Mouse (Mus musculus): ENCODE results near the gene Gzmf. TPM values are rescaled to one million over a fixed set of nuclear protein-coding genes. Genes with fewer than 3 reads are reported as not detected.
A peak's percentile ranks its signal among the peaks of the same experiment; 100 is the strongest.
"Not testable (repeated sequence)": the region's sequence is repeated elsewhere in the genome, so short reads cannot be mapped to it uniquely, and the experiment has no call there.

The Gzmf gene
- total RNA-seq (2014; rRNA removed) (not detected in 2 replicates), polyA plus RNA-seq (2015; fragmentation: Nextera tagmentation; extraction: Ambion mirVana) (not detected in 2 replicates)

GRCm38 (mm10) chr14:56211317-56211716, at the start of gene Gzmf:
TSS of gene Gzmf (minus strand) at chr14:56211417.
- Histone ChIP-seq H3K4me3 (ENCODE audit: low read length) (no peak within 1 kb of the TSS), H3K4me1 (ENCODE audit: insufficient read depth, low read length) (no peaks in the 10 kb centered on the region), H3K4me2 (ENCODE audit: low read depth, low read length) (no peak within 1 kb of the TSS), H3K27ac (no peak within 1 kb of the TSS), H3K36me3 (ENCODE audit: insufficient read depth, low read length) (no peaks in the 10 kb centered on the region), H3K9me3 (ENCODE audit: low read length) (no peaks in the 10 kb centered on the region), H3K27me3 (ENCODE audit: insufficient read depth, low read length) (no peaks in the 10 kb centered on the region), H3K9ac (replicated peaks; ENCODE audit: low read length) (no peak within 1 kb of the TSS)
- 93% methylated on average over 4 of the region's 4 CpGs for WGBS
- no peak for ATAC-seq
- TF ChIP-seq CTCF (IDR thresholded peaks at IDR 0.05; ENCODE audit: low read depth) = no peak
- DNase-seq (ENCODE audit: low spot score) = no peak

GRCm38 (mm10) chr14:56240409-56240808, 29.2 kb upstream of the Gzmf start:
- no peak for ATAC-seq
- DNase-seq (ENCODE audit: low spot score) = no peak
- Histone ChIP-seq H3K4me3 (ENCODE audit: low read length) (no peak overlapping the region), H3K4me1 (ENCODE audit: insufficient read depth, low read length) (no peaks in the 10 kb centered on the region), H3K4me2 (ENCODE audit: low read depth, low read length) (no peak overlapping the region), H3K9ac (replicated peaks; ENCODE audit: low read length) (no peak overlapping the region), H3K9me3 (ENCODE audit: low read length) (no peaks in the 10 kb centered on the region), H3K27me3 (ENCODE audit: insufficient read depth, low read length) (no peaks in the 10 kb centered on the region), H3K36me3 (ENCODE audit: insufficient read depth, low read length) (no peaks in the 10 kb centered on the region), H3K27ac (no peak overlapping the region)
- TF ChIP-seq CTCF (IDR thresholded peaks at IDR 0.05; ENCODE audit: low read depth) = peak; percentile 25; the same call in 1 of the 2 replicates

- no peaks in the 10 kb centered on the region for H3K4me1 ChIP-seq (ENCODE audit: insufficient read depth, low read length)
- no peak within 1 kb of the TSS for H3K4me2 ChIP-seq (ENCODE audit: low read depth, low read length)
- DNase-seq (ENCODE audit: low spot score) = no peak
- no peaks in the 10 kb centered on the region for H3K36me3 ChIP-seq (ENCODE audit: insufficient read depth, low read length)
- ATAC-seq = no peak
- no peak for TF ChIP-seq CTCF (IDR thresholded peaks at IDR 0.05; ENCODE audit: low read depth)
- H3K9me3 ChIP-seq (ENCODE audit: low read length) = no peaks in the 10 kb centered on the region
- H3K9ac ChIP-seq (replicated peaks; ENCODE audit: low read length) = no peak within 1 kb of the TSS
- no peaks in the 10 kb centered on the region for H3K27me3 ChIP-seq (ENCODE audit: insufficient read depth, low read length)
- no peak within 1 kb of the TSS for H3K4me3 ChIP-seq (ENCODE audit: low read length)
- 91% methylated on average over 2 of the region's 2 CpGs for WGBS
- H3K27ac ChIP-seq = no peak within 1 kb of the TSS
Observed at GRCm38 (mm10) chr14:56234556-56234955, 23.3 kb upstream of the Gzmf start, which contains the start of gene Gzmc. TSS of gene Gzmc (minus strand) at chr14:56234656.

GRCm38 (mm10) chr14:56205613-56206012, 5.6 kb downstream of the Gzmf start:
- TF ChIP-seq CTCF (IDR thresholded peaks at IDR 0.05; ENCODE audit: low read depth) = no peak
- H3K27me3 ChIP-seq (ENCODE audit: insufficient read depth, low read length) = no peaks in the 10 kb centered on the region
- WGBS = 85% methylated on average over 1 of the region's 1 CpGs
- no peaks in the 10 kb centered on the region for H3K9me3 ChIP-seq (ENCODE audit: low read length)
- no peaks in the 10 kb centered on the region for H3K4me1 ChIP-seq (ENCODE audit: insufficient read depth, low read length)
- H3K9ac ChIP-seq (replicated peaks; ENCODE audit: low read length) = no peak overlapping the region
- DNase-seq (ENCODE audit: low spot score) (no peak), ATAC-seq (no peak)
- H3K27ac ChIP-seq = no peak overlapping the region
- H3K36me3 ChIP-seq (ENCODE audit: insufficient read depth, low read length) = no peaks in the 10 kb centered on the region
- H3K4me3 ChIP-seq (ENCODE audit: low read length) = no peak overlapping the region
- no peak overlapping the region for H3K4me2 ChIP-seq (ENCODE audit: low read depth, low read length)

- not testable (repeated sequence) for ATAC-seq; H3K9ac ChIP-seq (replicated peaks; ENCODE audit: low read length); H3K27ac ChIP-seq; H3K9me3 ChIP-seq (ENCODE audit: low read length); H3K4me3 ChIP-seq (ENCODE audit: low read length); H3K27me3 ChIP-seq (ENCODE audit: insufficient read depth, low read length); H3K4me1 ChIP-seq (ENCODE audit: insufficient read depth, low read length); H3K4me2 ChIP-seq (ENCODE audit: low read depth, low read length); H3K36me3 ChIP-seq (ENCODE audit: insufficient read depth, low read length)
- DNase-seq (ENCODE audit: low spot score) = peak; percentile 55
- TF ChIP-seq CTCF (IDR thresholded peaks at IDR 0.05; ENCODE audit: low read depth) = peak; percentile 68
- WGBS = 35% methylated on average over 5 of the region's 5 CpGs
Observed at GRCm38 (mm10) chr14:56205021-56205420, 6.2 kb downstream of the Gzmf start.

GRCm38 (mm10) chr14:56203975-56204374, 7.2 kb downstream of the Gzmf start:
- Histone ChIP-seq H3K9ac (replicated peaks; ENCODE audit: low read length) (no peak overlapping the region), H3K27me3 (ENCODE audit: insufficient read depth, low read length) (no peaks in the 10 kb centered on the region), H3K27ac (no peak overlapping the region), H3K4me3 (ENCODE audit: low read length) (no peak overlapping the region), H3K4me2 (ENCODE audit: low read depth, low read length) (no peak overlapping the region), H3K4me1 (ENCODE audit: insufficient read depth, low read length) (no peaks in the 10 kb centered on the region), H3K36me3 (ENCODE audit: insufficient read depth, low read length) (no peaks in the 10 kb centered on the region), H3K9me3 (ENCODE audit: low read length) (no peaks in the 10 kb centered on the region)
- no peak for ATAC-seq
- peak; percentile 74 for DNase-seq (ENCODE audit: low spot score)
- peak; percentile 90 for TF ChIP-seq CTCF (IDR thresholded peaks at IDR 0.05; ENCODE audit: low read depth)
- WGBS = 12% methylated on average over 2 of the region's 2 CpGs

GRCm38 (mm10) chr14:56186946-56187345, 24.3 kb downstream of the Gzmf start:
- Histone ChIP-seq H3K4me3 (ENCODE audit: low read length) (no peak overlapping the region), H3K36me3 (ENCODE audit: insufficient read depth, low read length) (no peaks in the 10 kb centered on the region), H3K4me1 (ENCODE audit: insufficient read depth, low read length) (no peaks in the 10 kb centered on the region), H3K9me3 (ENCODE audit: low read length) (no peaks in the 10 kb centered on the region), H3K4me2 (ENCODE audit: low read depth, low read length) (no peak overlapping the region), H3K27ac (no peak overlapping the region), H3K9ac (replicated peaks; ENCODE audit: low read length) (no peak overlapping the region), H3K27me3 (ENCODE audit: insufficient read depth, low read length) (no peaks in the 10 kb centered on the region)
- DNase-seq (ENCODE audit: low spot score) (no peak), ATAC-seq (no peak)
- TF ChIP-seq CTCF (IDR thresholded peaks at IDR 0.05; ENCODE audit: low read depth) = peak; percentile 21
- 62% methylated on average over 6 of the region's 6 CpGs for WGBS
